ENCODE assay signal across 20 mouse cellular contexts in the genomic region with DNA sequence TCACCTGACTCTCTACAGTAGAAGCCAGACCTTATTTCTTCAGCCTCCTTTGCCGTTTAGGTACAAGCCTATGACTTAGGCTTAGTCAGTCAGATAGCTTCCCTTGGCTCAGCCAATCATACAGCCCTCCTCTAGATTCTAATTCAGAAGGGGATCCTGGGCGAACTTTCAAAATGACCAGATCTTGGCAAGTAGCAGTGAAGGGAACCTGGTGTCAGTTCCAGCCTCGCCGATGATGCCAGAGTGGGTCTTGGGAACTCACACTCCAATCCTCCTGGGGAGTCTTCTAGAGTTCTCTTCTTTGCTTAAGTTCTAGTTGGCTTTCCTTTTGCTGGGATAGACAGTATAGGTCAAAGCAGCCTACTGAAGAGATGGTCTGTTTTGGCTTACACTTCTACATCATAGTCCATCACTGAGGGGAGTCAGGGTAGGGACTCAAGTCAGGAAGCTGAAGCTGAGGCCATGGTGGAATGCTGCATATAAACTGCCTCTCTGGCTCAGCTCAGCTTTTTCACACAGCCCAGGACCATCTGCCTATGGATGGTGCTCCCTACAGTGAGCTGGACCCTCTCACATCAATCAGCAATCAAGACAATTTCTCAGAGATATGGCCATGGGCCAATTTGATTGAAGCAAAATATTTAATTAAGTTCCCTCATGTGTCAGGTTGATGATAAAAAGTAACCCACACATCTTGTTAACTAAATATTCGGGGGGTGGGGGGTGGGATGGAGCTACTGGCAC.
DNase-seq lines count a peak whose midpoint lies in the region; ATAC-seq and TF ChIP-seq lines count a peak whose summit lies in the region.
"Had no signal": no experiment of that assay in that cellular context is flagged by ENCODE, and none has a peak within 500 bp of the region (broad histone marks: within the 10 kb centered on the region; RNA-seq: fewer than 3 reads in every experiment).

No protein-coding gene starts in this region.

- H3K27me3 ChIP-seq in forebrain, embryonic 16.5 days (replicated peaks; ENCODE audit: control insufficient read depth, insufficient read depth, low read length): no peaks in the 10 kb centered on the region
- no peaks in the 10 kb centered on the region for H3K27me3 ChIP-seq in midbrain, embryonic 15.5 days (replicated peaks)
- no peaks in the 10 kb centered on the region for H3K27me3 ChIP-seq in intestine, postnatal 0 days (replicated peaks; ENCODE audit: control insufficient read depth, insufficient read depth, low read length)
- H3K27me3 ChIP-seq in intestine, embryonic 15.5 days (replicated peaks): no peaks in the 10 kb centered on the region
- H3K27me3 ChIP-seq: embryonic facial prominence, embryonic 15.5 days had no signal

- H3K36me3 ChIP-seq in forebrain, embryonic 16.5 days (ENCODE audit: control insufficient read depth, insufficient read depth): no peaks in the 10 kb centered on the region
- no peaks in the 10 kb centered on the region for H3K36me3 ChIP-seq in midbrain, embryonic 15.5 days (replicated peaks)
- H3K36me3 ChIP-seq in intestine, postnatal 0 days (ENCODE audit: control insufficient read depth, insufficient read depth): no peaks in the 10 kb centered on the region
- no peaks in the 10 kb centered on the region for H3K36me3 ChIP-seq in intestine, embryonic 15.5 days
- H3K36me3 ChIP-seq: embryonic facial prominence, embryonic 15.5 days had no signal

- H3K4me2 ChIP-seq in forebrain, embryonic 16.5 days (ENCODE audit: low read length): no peak overlapping the region
- no peak overlapping the region for H3K4me2 ChIP-seq in midbrain, embryonic 15.5 days
- H3K4me2 ChIP-seq in intestine, postnatal 0 days (replicated peaks; ENCODE audit: low read depth): no peak overlapping the region
- no peak overlapping the region for H3K4me2 ChIP-seq in intestine, embryonic 15.5 days (replicated peaks)
- H3K4me2 ChIP-seq: embryonic facial prominence, embryonic 15.5 days had no signal

- no peak for TF ChIP-seq POLR2A in brain, embryonic 14.5 days (IDR thresholded peaks at IDR 0.05; ENCODE audit: borderline replicate concordance, extremely low read depth, insufficient read depth, insufficient read length, poor library complexity, severe bottlenecking)

- no peak overlapping the region for H3K27ac ChIP-seq in forebrain, embryonic 16.5 days (ENCODE audit: low read length)
- H3K27ac ChIP-seq in midbrain, embryonic 15.5 days: peak overlapping the region; percentile 71; the same call in 1 of the 2 replicates
- no peak overlapping the region for H3K27ac ChIP-seq in intestine, postnatal 0 days (ENCODE audit: low read depth, low read length)
- no peak overlapping the region for H3K27ac ChIP-seq in intestine, embryonic 15.5 days
- H3K27ac ChIP-seq: embryonic facial prominence, embryonic 15.5 days; gastrocnemius, adult 2 months; heart, adult 2 months had no signal

- ATAC-seq in forebrain, embryonic 16.5 days: peak; percentile 81
- ATAC-seq in midbrain, embryonic 15.5 days (replicated peaks): peak; percentile 61
- no peak for ATAC-seq in intestine, postnatal 0 days
- no peak for ATAC-seq in intestine, embryonic 15.5 days
- ATAC-seq: liver, postnatal 0 days had no signal

- H3K9ac ChIP-seq in forebrain, embryonic 16.5 days (replicated peaks; ENCODE audit: low read depth, low read length): no peak overlapping the region
- H3K9ac ChIP-seq in midbrain, embryonic 15.5 days: no peak overlapping the region
- H3K9ac ChIP-seq in intestine, postnatal 0 days (ENCODE audit: low read depth, low read length): no peak overlapping the region
- no peak overlapping the region for H3K9ac ChIP-seq in intestine, embryonic 15.5 days
- H3K9ac ChIP-seq: embryonic facial prominence, embryonic 15.5 days; liver, postnatal 0 days had no signal

- no peak for TF ChIP-seq CTCF in brain, embryonic 14.5 days (IDR thresholded peaks at IDR 0.05; ENCODE audit: borderline replicate concordance, extremely low read depth, insufficient read depth, insufficient read length)
- no peak for TF ChIP-seq CTCF in intestine, postnatal 0 days (IDR thresholded peaks at IDR 0.05; ENCODE audit: low read depth)

- H3K4me1 ChIP-seq in forebrain, embryonic 16.5 days (replicated peaks; ENCODE audit: control insufficient read depth, insufficient read depth, low read length): peaks cover 13% of the 10 kb centered on the region
- H3K4me1 ChIP-seq in midbrain, embryonic 15.5 days: peaks cover 17% of the 10 kb centered on the region
- H3K4me1 ChIP-seq in intestine, postnatal 0 days (replicated peaks; ENCODE audit: control insufficient read depth, insufficient read depth, low read length): no peaks in the 10 kb centered on the region
- H3K4me1 ChIP-seq in intestine, embryonic 15.5 days (replicated peaks): no peaks in the 10 kb centered on the region
- H3K4me1 ChIP-seq: embryonic facial prominence, embryonic 15.5 days had no signal

- H3K4me3 ChIP-seq in forebrain, embryonic 16.5 days (replicated peaks; ENCODE audit: low read length): no peak overlapping the region
- no peak overlapping the region for H3K4me3 ChIP-seq in midbrain, embryonic 15.5 days
- H3K4me3 ChIP-seq in intestine, postnatal 0 days (ENCODE audit: low read depth, low read length): no peak overlapping the region
- H3K4me3 ChIP-seq in intestine, embryonic 15.5 days (replicated peaks): no peak overlapping the region
- H3K4me3 ChIP-seq: embryonic facial prominence, embryonic 15.5 days; gastrocnemius, adult 2 months; heart, adult 2 months had no signal

- DNase-seq in heart, adult 11 months: peak; percentile 82
- DNase-seq in heart, adult 9 months (ENCODE audit: low spot score in 2 of 2): no peak
- DNase-seq in brain, embryonic 14.5 days (ENCODE audit: low read depth): peak; percentile 80
- DNase-seq: adrenal gland, postnatal 14 days; B cell, adult 2 months; cerebellum, adult 9-10 months; embryo, embryonic 11 days; gastrocnemius, adult 2 months; heart, adult 2 months; kidney, adult 9 months; kidney, postnatal 36 days; liver; liver, postnatal 0 days; lung, postnatal 14 days; thymus, postnatal 4 days had no signal

- H3K9me3 ChIP-seq in forebrain, embryonic 16.5 days (ENCODE audit: control insufficient read depth, low read length): no peaks in the 10 kb centered on the region
- H3K9me3 ChIP-seq in midbrain, embryonic 15.5 days: no peaks in the 10 kb centered on the region
- H3K9me3 ChIP-seq in intestine, postnatal 0 days (ENCODE audit: control insufficient read depth): no peaks in the 10 kb centered on the region
- H3K9me3 ChIP-seq in intestine, embryonic 15.5 days: no peaks in the 10 kb centered on the region
- H3K9me3 ChIP-seq: embryonic facial prominence, embryonic 15.5 days had no signal

- WGBS in forebrain, embryonic 16.5 days: 69% methylated on average over 5 of the region's 5 CpGs
- 84% methylated on average over 5 of the region's 5 CpGs for WGBS in midbrain, embryonic 15.5 days
- WGBS in intestine, postnatal 0 days: 87% methylated on average over 5 of the region's 5 CpGs
- WGBS in intestine, embryonic 15.5 days: 88% methylated on average over 5 of the region's 5 CpGs

Comparison
In these comparisons a context has a peak if more than half of its experiments do, and no peak if none do; other contexts are left out.
1. DNase-seq: peak in heart, adult 11 months (single experiment) and brain, embryonic 14.5 days (single experiment); none in heart, adult 9 months (0 of 2).
2. ATAC-seq: peak in forebrain, embryonic 16.5 days (single experiment) and midbrain, embryonic 15.5 days (single experiment); none in intestine, postnatal 0 days (single experiment) and intestine, embryonic 15.5 days (single experiment).